Mouse (Mus musculus) frontal cortex, postnatal 36 days (tissue): ENCODE data around the gene Sec24b.

ENCODE experiments used
- DNase-seq, 2 experiments: peaks; one replicate each; pipeline ENCODE4 v3.0.0; 2022; ENCODE audit warnings: low spot score in 2 of 2

Sec24b gene

GRCm38 (mm10) chr3:130061281-130061680 lies at the start of gene Sec24b:
Gene Sec24b (minus strand): TSS chr3:130061553.
- peak; percentile 34 for DNase-seq

GRCm38 (mm10) chr3:130104471-130104870 lies 43.1 kb upstream of the Sec24b start:
- DNase-seq, result no peak

- no peak for DNase-seq
Observed at GRCm38 (mm10) chr3:130103486-130103885, 42.1 kb upstream of the Sec24b start.

- peak; percentile 34 to 71 for DNase-seq
Observed at GRCm38 (mm10) chr3:130095160-130095781, 33.9 kb upstream of the Sec24b start.

- no peak for DNase-seq
Observed at GRCm38 (mm10) chr3:130094125-130094704, 32.9 kb upstream of the Sec24b start.

GRCm38 (mm10) chr3:130090460-130090859 lies 29.1 kb upstream of the Sec24b start:
- no peak for DNase-seq

GRCm38 (mm10) chr3:130088654-130089053 lies 27.3 kb upstream of the Sec24b start:
- DNase-seq, result no peak

- DNase-seq, result no peak
Observed at GRCm38 (mm10) chr3:130087466-130087865, 26.1 kb upstream of the Sec24b start.

GRCm38 (mm10) chr3:130086372-130087080 lies 25.2 kb upstream of the Sec24b start:
- no peak for DNase-seq

- DNase-seq, result no peak
Observed at GRCm38 (mm10) chr3:130083312-130083711, 22.0 kb upstream of the Sec24b start.

- no peak for DNase-seq
Observed at GRCm38 (mm10) chr3:130080666-130081065, 19.3 kb upstream of the Sec24b start.

- peak; percentile 58 to 84 for DNase-seq
Observed at GRCm38 (mm10) chr3:130079794-130080193, 18.4 kb upstream of the Sec24b start.

- DNase-seq, result no peak
Observed at GRCm38 (mm10) chr3:130077291-130077690, 15.9 kb upstream of the Sec24b start.

GRCm38 (mm10) chr3:130075746-130076145 lies 14.4 kb upstream of the Sec24b start:
- DNase-seq, result no peak

GRCm38 (mm10) chr3:130073085-130073484 lies 11.7 kb upstream of the Sec24b start:
- DNase-seq, result no peak

- no peak for DNase-seq
Observed at GRCm38 (mm10) chr3:130071918-130072317, 10.6 kb upstream of the Sec24b start.

GRCm38 (mm10) chr3:130060396-130061029 lies 840 bp downstream of the Sec24b start:
- DNase-seq, result peak; percentile 77 to 84

- peak in 1 of 2 experiments; percentile 19 for DNase-seq
Observed at GRCm38 (mm10) chr3:130059805-130060395, 1.5 kb downstream of the Sec24b start.

- DNase-seq, result no peak
Observed at GRCm38 (mm10) chr3:130058488-130058887, 2.9 kb downstream of the Sec24b start.

- no peak for DNase-seq
Observed at GRCm38 (mm10) chr3:130057569-130058345, 3.6 kb downstream of the Sec24b start.
